Mouse (Mus musculus) right cerebral cortex, adult 2 months (tissue): ENCODE results near the gene Cep350.
A peak's percentile ranks its signal among the peaks of the same experiment; 100 is the strongest.
"Not testable (repeated sequence)": the region's sequence is repeated elsewhere in the genome, so short reads cannot be mapped to it uniquely, and the experiment has no call there.

Experiments used
- DNase-seq, 2 experiments: peaks; one replicate each; pipeline ENCODE4 v3.0.0; 2021 to 2022; ENCODE audit warnings: low spot score in 2 of 2

Gene Cep350

DNA sequence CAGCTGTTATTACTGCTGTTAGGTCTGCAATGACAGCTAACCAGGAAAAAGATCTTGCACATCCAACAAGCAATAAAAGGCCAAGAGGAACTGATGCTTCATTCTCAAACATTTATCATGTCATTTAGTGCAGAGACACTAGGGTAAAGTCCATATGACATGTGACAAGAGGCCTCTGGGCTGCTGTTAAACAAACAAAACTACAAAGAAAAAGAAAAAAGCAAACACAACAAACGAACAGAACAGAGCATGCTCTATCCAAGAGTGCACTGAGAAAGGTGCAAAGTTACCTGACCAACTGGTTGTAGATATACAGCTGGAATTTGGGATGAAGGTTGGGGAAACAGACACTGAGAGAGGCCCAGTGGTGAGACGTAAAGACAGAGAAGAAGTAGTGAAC, 86.2 kb downstream of the Cep350 start:
- DNase-seq, result no peak

DNA sequence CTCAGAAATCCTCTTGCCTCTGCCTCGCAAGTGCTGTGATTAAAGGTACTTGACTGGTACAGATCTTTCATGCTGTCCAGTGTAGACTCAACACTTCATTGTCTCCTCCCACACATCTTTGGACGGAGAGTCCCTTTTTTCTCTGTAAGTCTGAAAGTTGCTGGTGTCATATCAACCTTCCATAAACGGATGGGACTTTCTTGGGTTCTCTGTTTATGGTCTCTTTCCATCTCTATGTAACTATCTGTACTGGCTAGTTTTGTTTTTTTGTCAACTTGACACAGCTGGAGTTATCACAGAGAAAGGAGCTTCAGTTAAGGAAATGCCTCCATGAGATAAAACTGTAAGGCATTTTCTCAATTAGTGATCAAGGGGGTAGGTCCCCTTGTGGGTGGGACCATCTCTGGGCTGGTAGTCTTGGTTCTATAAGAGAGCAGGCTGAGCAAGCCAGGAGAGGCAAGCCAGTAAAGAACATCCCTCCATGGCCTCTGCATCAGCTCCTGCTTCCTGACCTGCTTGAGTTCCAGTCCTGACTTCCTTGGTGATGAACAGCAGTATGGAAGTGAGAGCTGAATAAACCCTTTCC, 90.3 kb downstream of the Cep350 start:
- not testable (repeated sequence) for DNase-seq

DNA sequence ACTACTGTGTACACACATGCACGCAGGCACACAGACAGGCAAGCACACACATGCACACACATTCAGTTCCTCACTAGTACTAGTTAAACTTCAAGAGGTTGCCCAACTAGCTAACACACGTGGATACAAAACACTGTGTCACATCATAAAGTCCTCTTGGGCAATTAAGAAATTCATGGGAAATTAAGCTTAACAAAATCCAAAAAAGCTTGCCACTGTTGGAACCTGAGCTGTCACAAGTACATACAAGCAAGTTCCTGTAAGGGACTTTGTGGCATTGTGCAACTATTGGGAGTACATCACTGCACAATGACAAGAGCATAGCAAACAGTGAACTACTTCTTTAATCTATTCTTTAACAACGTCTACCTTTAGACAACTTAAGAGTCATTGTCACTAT, 93.5 kb downstream of the Cep350 start:
- DNase-seq, result no peak

DNA sequence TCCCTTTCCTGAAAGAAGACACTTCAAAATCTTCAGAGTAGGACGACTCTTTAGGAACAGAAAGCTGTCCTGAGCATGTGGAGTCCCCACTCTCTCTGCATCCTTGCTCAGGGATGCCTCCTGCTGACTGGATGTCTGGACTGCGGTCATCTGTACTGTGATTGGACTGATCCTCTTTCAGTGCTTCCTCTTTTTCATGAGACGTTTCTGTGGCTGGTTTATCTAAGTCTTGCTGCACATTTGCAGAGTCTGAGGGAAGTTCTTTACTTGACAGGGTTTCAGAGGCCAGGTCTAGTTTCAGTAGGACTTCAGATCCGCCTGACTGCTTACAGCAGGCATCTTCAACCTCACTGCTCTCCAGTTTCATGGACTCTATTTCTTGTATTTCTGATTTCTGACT, 110.1 kb downstream of the Cep350 start:
- no peak for DNase-seq

DNA sequence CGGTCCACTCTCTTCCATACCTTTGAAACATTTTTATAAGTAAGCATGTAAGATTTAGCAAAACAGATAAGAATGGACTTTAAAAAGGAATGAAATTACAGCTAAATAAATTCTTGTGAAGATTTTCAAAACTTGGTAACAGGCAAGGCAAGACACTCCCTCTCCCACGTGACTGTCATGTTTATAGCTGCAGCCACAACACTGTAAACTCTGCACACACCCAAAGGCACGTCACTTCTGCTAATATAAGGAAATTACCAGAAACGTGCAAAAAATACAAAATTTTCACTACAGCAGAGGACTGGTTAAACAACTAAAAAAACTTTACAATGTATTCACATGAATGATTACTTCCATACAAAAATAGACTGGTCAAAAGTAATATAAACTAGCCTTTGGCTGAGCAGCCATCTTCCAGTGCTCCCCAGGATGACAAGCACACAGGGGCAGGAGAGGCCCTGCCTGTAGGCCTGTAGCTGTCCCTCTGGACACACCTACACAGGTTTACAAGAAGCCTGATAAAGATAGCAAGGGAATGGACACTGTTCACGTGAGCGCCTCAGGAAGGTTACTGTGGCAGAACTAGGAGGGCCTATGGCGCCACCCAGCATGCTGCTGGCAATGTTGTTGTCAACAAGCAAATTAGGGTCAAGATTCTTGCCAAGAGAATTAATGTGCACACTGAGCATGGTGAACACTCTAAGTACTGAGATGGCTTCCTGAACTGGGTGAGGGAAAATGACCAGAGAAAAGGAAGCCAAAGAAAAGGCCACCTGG, 117.9 kb downstream of the Cep350 start:
- no peak for DNase-seq

DNA sequence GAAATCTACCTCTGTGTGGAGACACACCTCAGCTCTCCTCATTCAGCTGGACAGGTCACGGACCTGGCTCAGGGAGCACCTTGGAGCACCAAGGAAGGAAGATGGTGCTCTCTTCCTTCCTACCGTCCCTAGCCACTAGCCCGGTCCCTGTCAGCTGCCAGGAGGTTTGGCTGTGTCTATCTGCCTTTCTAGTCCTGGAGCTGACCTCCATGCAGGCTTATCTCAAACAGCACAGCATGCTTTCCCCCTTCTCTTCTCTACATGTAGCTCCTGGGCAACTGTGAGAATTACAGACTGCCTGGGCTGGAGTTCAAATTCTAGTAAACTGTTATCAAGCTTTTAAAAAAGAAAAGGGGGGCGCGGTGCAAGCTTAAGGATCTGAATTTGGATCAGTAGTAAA, 120.0 kb downstream of the Cep350 start:
- DNase-seq, result no peak

DNA sequence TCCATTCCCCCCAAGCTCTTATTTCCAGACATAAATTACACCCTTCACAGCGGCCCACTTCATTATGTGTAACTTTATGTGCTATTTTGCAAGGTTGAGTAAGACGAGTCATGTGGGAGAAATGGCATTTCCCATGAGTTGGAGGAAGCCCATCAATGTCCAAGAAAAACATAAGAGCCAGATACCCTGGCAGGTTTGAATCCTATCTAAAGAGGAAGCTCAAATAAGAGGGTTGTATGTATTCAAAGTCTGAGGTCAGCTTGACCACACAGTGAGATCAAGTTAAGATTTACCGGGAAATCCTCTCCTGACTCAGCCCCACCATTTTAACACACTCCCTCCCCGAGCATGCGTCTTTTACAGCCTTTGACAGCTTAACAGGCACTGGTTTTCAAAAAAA, 128.8 kb downstream of the Cep350 start:
- DNase-seq, result no peak

DNA sequence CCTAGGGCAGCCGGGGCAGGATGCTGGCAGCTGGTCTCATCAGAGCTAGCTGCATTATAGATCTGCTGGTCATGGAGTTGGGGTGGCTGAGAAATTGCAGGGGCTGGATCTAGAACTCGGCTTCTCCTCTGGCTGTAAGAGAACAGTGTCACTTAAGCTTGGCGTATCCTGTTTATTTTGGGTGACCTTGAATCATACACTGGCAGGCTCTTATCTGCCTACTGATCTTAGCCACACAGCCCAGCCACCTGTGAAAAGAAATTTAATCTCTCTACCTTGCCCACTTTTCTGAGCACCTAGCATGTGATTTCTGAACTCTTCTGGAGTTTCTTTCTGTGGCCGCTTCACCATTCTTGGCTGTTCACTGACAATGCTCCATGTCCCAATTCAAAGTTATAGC, 129.5 kb downstream of the Cep350 start:
- no peak for DNase-seq

DNA sequence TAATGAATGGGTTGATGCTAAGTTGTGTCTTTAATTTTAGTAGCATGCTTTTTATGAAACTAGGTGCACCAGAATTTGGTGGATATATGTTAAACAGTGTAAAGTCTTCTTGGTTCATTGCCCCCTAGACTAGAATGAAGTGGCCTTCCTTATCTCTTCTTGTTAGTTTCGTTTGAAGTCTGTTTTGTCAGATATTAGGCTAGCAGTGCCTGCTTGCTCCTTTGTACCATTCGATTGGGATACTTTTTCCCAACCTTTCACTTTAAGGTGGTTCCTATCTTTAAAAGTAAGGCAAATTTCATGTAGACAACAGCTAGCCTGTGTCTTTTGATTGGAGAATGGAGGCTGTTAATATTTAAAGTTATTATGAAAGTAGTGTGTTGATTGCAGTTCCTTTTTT, 137.4 kb downstream of the Cep350 start:
- no peak for DNase-seq

DNA sequence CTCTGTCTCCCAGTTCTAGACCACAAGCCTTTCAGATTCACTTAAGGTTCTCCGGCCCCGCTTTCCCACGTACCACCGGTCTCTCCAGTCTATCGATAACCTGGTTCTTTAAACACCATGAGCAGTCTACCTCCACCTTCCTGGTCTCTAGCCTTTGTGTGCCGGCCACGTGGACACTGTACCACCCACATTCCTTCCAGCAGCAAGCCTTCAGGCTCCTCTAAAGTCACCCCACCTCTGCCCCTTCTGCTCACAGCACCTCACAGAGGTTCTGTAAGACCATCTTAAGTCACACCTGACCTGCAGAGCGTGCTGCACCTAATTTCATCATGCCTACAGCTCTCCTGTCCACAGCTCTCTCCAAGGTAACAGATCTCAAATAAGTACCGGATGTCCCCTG, 139.4 kb downstream of the Cep350 start:
- no peak for DNase-seq

DNA sequence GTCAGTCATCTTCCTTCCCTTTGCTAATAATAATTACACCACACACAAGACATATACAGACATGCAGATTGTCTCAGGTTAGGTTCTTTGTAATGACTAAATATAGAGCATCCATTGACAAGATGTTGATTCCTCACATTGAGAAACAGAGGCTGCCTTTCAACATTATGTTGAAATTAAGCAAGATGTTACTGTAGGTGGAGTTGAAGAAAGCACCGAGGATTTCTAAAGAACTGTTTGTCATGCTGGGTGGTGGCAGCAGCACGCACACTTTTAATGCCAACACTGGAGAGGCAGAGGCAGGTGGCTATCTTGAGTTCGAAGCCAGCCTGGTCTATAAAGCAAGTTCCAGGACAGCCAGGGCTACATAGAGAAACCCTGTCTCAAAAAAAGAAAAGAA, 141.1 kb downstream of the Cep350 start:
- DNase-seq, result no peak

DNA sequence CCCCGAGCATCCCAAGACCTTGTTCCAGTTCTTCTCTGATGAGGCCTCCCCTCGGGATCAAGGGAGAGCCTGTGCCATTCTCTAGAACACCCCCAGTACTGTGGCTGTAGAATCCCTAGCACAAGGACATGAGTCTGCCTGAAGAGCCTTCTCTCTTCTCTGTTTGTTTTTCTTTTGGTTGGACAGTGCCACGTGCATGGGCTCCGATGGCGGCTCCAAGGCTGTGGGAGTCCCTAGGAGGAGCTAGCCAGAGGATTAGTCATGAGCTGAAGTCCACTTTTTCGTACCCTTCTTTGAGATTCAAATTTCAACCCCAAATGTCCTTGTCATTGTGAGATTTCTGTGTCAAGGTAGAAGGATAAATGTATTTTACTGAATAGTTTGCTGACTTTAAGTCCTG, 142.2 kb downstream of the Cep350 start:
- DNase-seq, result no peak

DNA sequence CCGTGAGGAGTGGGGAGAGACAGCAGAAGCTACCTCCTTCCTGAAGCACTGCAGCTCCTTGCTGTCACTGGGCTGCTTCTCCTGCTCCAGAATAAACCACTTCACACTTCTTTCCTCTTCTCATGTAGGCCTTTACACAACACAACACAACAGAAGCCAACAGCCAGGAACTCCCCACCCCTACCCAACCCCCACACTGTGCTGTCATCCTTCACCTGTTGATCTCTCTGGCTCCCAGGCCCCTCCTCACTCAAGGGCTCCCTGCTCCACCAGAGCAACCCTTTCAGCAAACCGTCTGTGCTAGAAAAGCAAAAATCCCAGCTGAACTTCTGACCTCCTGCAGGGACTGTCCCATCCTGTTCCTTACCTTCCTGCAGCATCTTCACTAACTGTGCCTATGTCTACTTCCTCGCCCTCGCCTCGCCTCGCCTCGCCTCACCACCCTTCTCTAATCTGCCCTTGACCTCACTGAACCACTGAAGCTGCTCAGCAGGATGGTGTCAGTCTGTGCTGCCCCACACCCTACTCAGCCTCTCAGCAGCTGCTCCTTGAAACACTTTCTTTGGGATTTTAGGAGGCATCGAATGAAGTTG, 145.3 kb downstream of the Cep350 start:
- no peak for DNase-seq

DNA sequence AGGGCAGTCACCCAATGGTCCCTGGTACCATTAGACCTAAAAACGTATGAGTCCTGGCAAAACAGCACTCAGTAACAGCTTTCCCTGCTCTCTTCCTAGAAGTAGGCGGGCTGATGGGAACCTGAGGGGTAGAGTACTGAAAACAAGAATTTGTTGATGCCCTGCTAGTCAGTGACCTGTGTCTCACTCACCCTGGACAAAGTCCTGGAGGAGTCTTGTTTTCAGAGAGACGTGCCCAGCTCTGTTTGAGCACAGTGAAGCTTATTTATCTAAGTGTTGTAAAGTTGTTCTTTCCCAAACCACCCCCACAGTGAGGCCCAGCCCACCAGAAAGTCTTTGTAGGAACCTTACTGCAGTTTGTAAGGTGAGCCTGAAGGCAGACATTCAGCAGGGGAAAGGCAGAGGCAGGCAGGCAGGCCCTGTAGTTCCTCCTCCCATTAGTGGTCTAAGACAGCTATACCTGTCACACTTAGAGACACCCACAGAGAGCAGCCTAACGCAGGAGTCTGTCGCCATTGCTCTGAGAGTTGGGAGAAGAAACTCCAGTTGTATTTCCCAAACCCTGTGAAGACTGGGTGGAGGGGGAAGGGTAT, 146.2 kb downstream of the Cep350 start:
- no peak for DNase-seq

DNA sequence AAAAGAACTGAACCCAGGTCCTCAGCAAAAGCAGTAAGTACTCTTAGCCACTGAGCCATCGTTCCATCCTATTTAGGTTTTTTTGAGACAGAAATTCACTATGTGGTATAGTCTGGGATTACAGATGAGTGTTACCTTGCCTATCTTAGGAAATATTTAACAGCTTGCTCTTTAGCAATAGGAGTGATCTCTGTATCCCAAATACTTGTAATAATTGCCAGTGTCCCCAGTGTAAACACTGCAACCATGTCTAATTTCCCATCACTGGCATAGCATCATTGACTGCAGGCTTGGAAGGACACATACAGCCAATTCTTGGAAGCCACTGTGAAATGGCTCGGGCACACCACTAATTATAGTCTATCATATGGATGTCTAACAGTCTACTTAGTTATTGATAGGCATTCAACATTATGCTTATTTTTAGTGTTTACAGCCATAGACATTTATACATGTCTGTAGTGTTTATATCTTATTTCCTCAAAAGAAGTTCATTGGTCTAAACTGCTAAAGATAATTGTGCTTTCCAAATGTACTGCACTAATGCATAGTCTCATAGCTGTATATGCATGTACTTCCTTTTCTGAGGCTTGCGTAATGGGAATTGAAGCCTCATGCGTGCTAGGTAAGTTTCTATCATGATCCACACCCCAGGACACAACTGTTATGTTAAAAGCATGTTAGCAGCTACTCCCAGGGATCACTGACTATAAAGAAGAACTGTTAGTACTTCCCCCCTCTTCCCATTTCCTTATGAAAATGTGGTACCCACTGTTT, 146.9 kb downstream of the Cep350 start:
- no peak for DNase-seq

DNA sequence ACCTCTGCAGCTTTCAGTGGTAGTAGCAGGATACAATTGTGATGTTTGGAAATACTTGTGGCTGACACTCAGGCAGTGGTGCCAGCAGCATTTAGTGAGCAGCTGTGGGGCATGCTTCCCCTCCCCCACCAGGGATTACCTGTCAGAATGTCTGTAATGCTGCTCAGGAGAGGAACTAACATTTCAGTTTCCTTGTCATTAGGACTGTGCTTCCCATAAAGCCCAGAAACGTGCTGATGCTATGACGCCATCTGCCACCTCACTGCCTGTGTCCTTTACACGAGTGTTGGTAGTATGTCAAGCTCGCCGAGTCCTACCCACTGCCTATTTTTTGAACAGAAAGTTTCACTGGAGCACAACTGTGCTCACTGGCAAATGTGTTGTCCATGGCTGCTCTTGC, 152.4 kb downstream of the Cep350 start:
- no peak for DNase-seq

DNA sequence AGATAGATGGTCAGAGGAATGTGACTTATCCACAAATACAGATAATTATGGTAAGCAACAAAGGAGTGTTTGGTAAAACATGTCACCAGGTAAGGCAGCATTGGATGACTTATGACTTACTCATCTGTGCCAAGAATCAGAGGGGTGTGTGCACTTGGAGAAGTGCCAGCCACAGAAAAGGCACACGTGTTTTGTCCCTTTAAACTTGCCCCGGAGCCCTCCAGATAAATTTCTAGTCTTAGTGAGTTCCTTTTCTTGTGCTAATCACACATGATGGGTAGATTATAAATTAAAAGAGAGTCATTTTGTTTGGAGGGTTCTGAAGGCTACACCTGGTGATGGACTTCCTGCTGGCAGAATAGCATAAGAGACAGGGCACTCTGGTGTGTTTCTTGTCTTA, 156.9 kb downstream of the Cep350 start:
- DNase-seq, result no peak

DNA sequence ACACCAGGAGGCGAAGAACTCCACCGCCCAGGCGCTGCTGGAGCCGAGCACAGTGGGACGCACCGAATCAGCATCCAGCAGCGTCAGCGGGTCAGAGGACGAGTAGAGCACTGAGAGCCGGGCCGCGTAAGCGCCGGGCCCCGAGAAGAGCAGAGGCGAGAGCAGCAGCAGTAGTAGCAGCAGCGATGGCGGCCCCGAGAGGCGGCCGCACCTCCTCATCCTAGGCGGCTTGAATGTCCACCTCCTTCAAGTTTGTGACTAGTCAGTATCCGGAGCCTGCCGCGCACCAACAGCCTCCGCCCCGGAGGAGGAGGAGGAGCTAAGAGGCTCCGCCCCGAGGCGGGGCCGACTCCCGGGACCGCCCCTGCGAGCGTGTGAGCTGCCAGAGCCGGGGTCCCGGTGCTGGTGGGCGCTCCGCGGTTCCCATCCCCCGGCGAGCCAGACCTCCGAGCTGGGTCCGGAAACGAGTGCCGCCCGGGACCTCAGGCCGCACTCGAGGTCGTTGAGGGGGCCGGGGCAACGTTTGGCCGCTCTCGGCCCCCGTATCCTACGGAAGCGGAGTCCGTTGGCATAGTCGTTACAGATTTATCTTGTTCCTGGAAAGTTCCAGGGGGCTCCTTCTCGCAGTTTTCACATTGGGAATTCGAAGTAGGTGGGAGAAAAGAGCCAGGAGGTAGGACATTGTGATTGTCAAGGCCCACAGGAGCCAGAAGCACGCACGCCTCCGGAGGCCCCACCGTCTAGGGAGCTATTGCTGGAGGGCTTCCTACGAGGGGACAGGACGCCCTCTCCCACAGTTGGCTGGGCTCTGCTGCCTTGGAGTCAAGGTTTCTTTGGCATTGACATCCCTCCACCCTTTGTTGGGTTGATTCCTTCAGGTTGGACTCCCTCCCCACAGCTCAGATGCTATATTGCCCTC, 160.2 kb downstream of the Cep350 start, which contains the start of gene Qsox1:
Gene Qsox1, minus strand, starts transcription at position 309 of the 919 bp plus-strand sequence.
- peak; percentile 74 to 82 for DNase-seq

DNA sequence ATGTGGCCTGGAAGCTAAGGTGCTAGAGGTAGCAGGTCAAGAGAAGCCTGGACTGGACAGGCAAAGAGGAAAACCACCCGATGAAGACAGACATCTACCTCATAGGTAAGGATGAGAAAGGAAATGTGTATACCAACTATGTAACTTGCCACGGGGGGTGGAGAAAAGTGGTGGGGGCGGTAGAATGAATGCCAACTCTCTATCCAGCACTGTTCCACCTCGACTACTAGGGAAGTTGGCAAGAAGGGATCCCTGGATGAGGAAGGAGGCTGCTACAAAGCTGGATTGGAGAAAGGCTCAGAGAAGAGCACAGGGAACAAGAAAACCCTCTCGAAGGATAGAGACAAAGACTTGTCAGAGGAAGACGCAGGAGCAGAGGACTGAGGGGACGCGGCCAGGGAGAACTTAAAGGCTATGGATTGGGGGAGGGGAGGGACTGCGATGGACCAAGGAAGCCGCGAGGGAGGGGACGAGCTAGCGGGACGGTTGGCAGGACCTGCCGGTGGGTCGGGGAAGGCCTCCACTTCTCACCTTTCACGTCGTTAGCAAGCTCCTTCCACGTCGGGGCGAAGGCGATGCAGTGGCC, 161.0 kb downstream of the Cep350 start:
- DNase-seq, result peak in 1 of 2 experiments; percentile 8

DNA sequence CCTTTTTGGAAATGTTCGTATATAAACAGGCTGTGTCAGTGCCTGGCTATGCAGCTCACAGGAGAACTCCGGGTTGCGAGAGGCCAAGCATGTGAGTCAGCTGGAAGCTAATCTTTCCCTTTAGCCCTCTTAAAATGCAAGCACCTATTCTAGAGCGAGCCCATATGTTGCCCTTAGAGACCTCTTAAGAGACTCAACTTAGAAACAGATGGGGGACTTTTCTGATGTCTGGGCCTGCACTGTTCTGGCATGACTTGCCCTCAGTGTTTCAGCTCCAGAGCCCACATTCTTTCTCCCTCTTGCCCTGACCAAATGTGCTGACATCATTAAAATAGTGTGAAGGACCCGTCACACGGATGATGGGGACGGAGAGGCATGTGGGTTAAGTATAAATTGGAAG, 162.4 kb downstream of the Cep350 start:
- DNase-seq, result no peak
